Mouse (Mus musculus) midbrain, postnatal 0 days (tissue): ENCODE results near the gene Lactb. TPM values are rescaled to one million over a fixed set of nuclear protein-coding genes. Genes with fewer than 3 reads are reported as not detected.

ENCODE experiments used
- ATAC-seq: fragments of 200-750 bp; cut with Nextera tagmentation; 2 replicates; pipeline ENCODE4 v1.8.0; 2017; ENCODE audit warnings: moderate number of reproducible peaks, mild to moderate bottlenecking, moderate TSS enrichment, moderate library complexity; ENCODE audit not compliant: low FRiP score
- DNase-seq: peaks from one replicate; pipeline ENCODE4 v3.0.0-alpha.2; 2015; ENCODE audit warnings: low spot score
- H3K27ac ChIP-seq: fragments of 300-500 bp; sonication (generic); 2 replicates; pipeline ENCODE4 v1.5.1; 2014; ENCODE audit warnings: low read depth, mild to moderate bottlenecking, low read length, mixed read lengths
- H3K27me3 ChIP-seq: fragments of 300-500 bp; sonication (generic); 2 replicates; pipeline ENCODE4 v1.6.1; 2014; ENCODE audit warnings: low read length, control low read depth, mixed read lengths; ENCODE audit not compliant: insufficient read depth
- H3K36me3 ChIP-seq: fragments of 300-500 bp; sonication (generic); 2 replicates; pipeline ENCODE4 v1.6.1; 2014; ENCODE audit warnings: low read length, control low read depth, mixed read lengths; ENCODE audit not compliant: insufficient read depth
- H3K4me1 ChIP-seq: fragments of 300-500 bp; sonication (generic); 2 replicates; pipeline ENCODE4 v1.6.1; 2014; ENCODE audit warnings: mild to moderate bottlenecking, control low read depth, antibody characterized with exemption, low read length, mixed read lengths; ENCODE audit not compliant: insufficient read depth
- H3K4me2 ChIP-seq: fragments of 300-500 bp; sonication (generic); 2 replicates; pipeline ENCODE4 v1.6.1; 2014; ENCODE audit warnings: low read depth, mild to moderate bottlenecking, low read length, mixed read lengths; ENCODE audit not compliant: poor library complexity, severe bottlenecking
- H3K4me3 ChIP-seq: fragments of 300-500 bp; sonication (generic); 2 replicates; pipeline ENCODE4 v1.5.1; 2014; ENCODE audit warnings: low read depth, mild to moderate bottlenecking, low read length, moderate library complexity
- H3K9ac ChIP-seq: fragments of 300-500 bp; sonication (generic); replicated peaks from 2 replicates; pipeline ENCODE4 v1.6.1; 2014; ENCODE audit warnings: mild to moderate bottlenecking, low read length, moderate library complexity, mixed read lengths; ENCODE audit not compliant: poor library complexity, severe bottlenecking
- H3K9me3 ChIP-seq: fragments of 300-500 bp; sonication (generic); 2 replicates; pipeline ENCODE4 v1.6.1; 2016; ENCODE audit warnings: low read length, control low read depth
- CTCF ChIP-seq: IDR thresholded peaks from 2 replicates; pipeline ENCODE4 v1.5.1; 2016; ENCODE audit warnings: antibody characterized with exemption, mild to moderate bottlenecking
- WGBS: fragments of 180-500 bp; shearing (Covaris S2); extraction: QIAGEN DNeasy Blood & Tissue Kit; methylation state at CpG from one replicate; pipeline ENCODE4 v1.1.7; 2014; 5-methylcytosine and 5-hydroxymethylcytosine counted together
- polyA plus RNA-seq: library from polyadenylated mRNA; unstranded; fragments of >200 nt; fragmentation: Nextera tagmentation; extraction: Ambion mirVana; gene quantifications from 2 replicates; pipeline ENCODE4 v1.2.1, GENCODE M21; 2015
- total RNA-seq: library from RNA; depleted of rRNA; stranded (reverse); fragments of >200 nt; gene quantifications from 2 replicates; pipeline ENCODE4 v1.2.3, GENCODE M21; 2014

The Lactb gene
- total and polyA plus RNA-seq, 2 experiments from 2014 or later, result 12.9 to 18.8 TPM

GRCm38 (mm10) chr9:67001050-67001449 is 25.8 kb upstream of the Lactb start:
- TF ChIP-seq CTCF, result peak; percentile 78
- no peaks in the 10 kb centered on the region for H3K27me3 ChIP-seq
- H3K9ac ChIP-seq, result no peak overlapping the region
- DNase-seq, result peak; percentile 91
- H3K36me3 ChIP-seq, result no peaks in the 10 kb centered on the region
- no peak overlapping the region for H3K4me3 ChIP-seq
- no peaks in the 10 kb centered on the region for H3K4me1 ChIP-seq
- no peak overlapping the region for H3K27ac ChIP-seq
- H3K9me3 ChIP-seq, result no peaks in the 10 kb centered on the region
- ATAC-seq, result no peak
- WGBS, result 5% methylated on average over 6 of the region's 6 CpGs
- no peak overlapping the region for H3K4me2 ChIP-seq

GRCm38 (mm10) chr9:66999698-67000097 is 24.4 kb upstream of the Lactb start:
- no peaks in the 10 kb centered on the region for H3K4me1 ChIP-seq
- no peak for ATAC-seq

GRCm38 (mm10) chr9:66991750-66992410 is 16.6 kb upstream of the Lactb start:
- no peaks in the 10 kb centered on the region for H3K36me3 ChIP-seq
- no peak overlapping the region for H3K9ac ChIP-seq
- DNase-seq (no peak), ATAC-seq (no peak)
- H3K27me3 ChIP-seq, result no peaks in the 10 kb centered on the region
- no peaks in the 10 kb centered on the region for H3K4me1 ChIP-seq
- H3K4me2 ChIP-seq, result no peak overlapping the region
- H3K9me3 ChIP-seq, result no peaks in the 10 kb centered on the region
- H3K4me3 ChIP-seq, result no peak overlapping the region
- no peak overlapping the region for H3K27ac ChIP-seq
- WGBS, result 81% methylated on average over 8 of the region's 8 CpGs
- no peak for TF ChIP-seq CTCF

More at GRCm38 (mm10) chr9:66999698-67000097, 24.4 kb upstream of the Lactb start:
- H3K36me3 ChIP-seq, result no peaks in the 10 kb centered on the region
- no peaks in the 10 kb centered on the region for H3K9me3 ChIP-seq
- no peak overlapping the region for H3K27ac ChIP-seq
- H3K9ac ChIP-seq, result no peak overlapping the region
- H3K4me3 ChIP-seq, result no peak overlapping the region
- no peak for DNase-seq
- H3K4me2 ChIP-seq, result no peak overlapping the region
- H3K27me3 ChIP-seq, result no peaks in the 10 kb centered on the region
- WGBS, result 93% methylated on average over 8 of the region's 8 CpGs
- TF ChIP-seq CTCF, result no peak

GRCm38 (mm10) chr9:66991021-66991749 is 15.9 kb upstream of the Lactb start:
- Histone ChIP-seq H3K9me3 (no peaks in the 10 kb centered on the region), H3K4me2 (no peak overlapping the region), H3K4me1 (no peaks in the 10 kb centered on the region), H3K36me3 (no peaks in the 10 kb centered on the region), H3K27ac (no peak overlapping the region), H3K9ac (no peak overlapping the region), H3K4me3 (no peak overlapping the region), H3K27me3 (no peaks in the 10 kb centered on the region)
- DNase-seq (no peak), ATAC-seq (no peak)
- no peak for TF ChIP-seq CTCF
- WGBS, result 57% methylated on average over 9 of the region's 9 CpGs

GRCm38 (mm10) chr9:66990046-66990445 is 14.8 kb upstream of the Lactb start:
- Histone ChIP-seq H3K9me3 (no peaks in the 10 kb centered on the region), H3K4me1 (no peaks in the 10 kb centered on the region), H3K4me2 (no peak overlapping the region), H3K36me3 (no peaks in the 10 kb centered on the region), H3K9ac (no peak overlapping the region), H3K27ac (no peak overlapping the region), H3K4me3 (no peak overlapping the region), H3K27me3 (no peaks in the 10 kb centered on the region)
- 94% methylated on average over 5 of the region's 5 CpGs for WGBS
- ATAC-seq (no peak), DNase-seq (no peak)
- TF ChIP-seq CTCF, result no peak

- H3K27ac ChIP-seq, result no peak overlapping the region
- TF ChIP-seq CTCF, result no peak
- H3K9ac ChIP-seq, result no peak overlapping the region
- H3K4me2 ChIP-seq, result no peak overlapping the region
- no peak for ATAC-seq
- no peaks in the 10 kb centered on the region for H3K9me3 ChIP-seq
- H3K4me3 ChIP-seq, result no peak overlapping the region
- H3K4me1 ChIP-seq, result no peaks in the 10 kb centered on the region
- DNase-seq, result no peak
- 74% methylated on average over 6 of the region's 6 CpGs for WGBS
- H3K27me3 ChIP-seq, result no peaks in the 10 kb centered on the region
- no peaks in the 10 kb centered on the region for H3K36me3 ChIP-seq
Observed at GRCm38 (mm10) chr9:66989581-66989980, 14.3 kb upstream of the Lactb start.
